Mouse (Mus musculus): ENCODE data around the gene Smoc2.

Gene Smoc2

GRCm38 (mm10) chr17:14426481-14426880 lies 147.2 kb downstream of the Smoc2 start:
- DNase-seq = no peak

- peak in 1 of 2 experiments; percentile 8 for DNase-seq
These were observed 155.4 kb downstream of the Smoc2 start for GRCm38 (mm10) chr17:14434717-14435116.

- no peak for DNase-seq
These were observed 166.3 kb downstream of the Smoc2 start for GRCm38 (mm10) chr17:14445611-14446010.

- DNase-seq = no peak
These were observed 168.0 kb downstream of the Smoc2 start for GRCm38 (mm10) chr17:14447275-14447674.

All from kidney, postnatal 25 days (tissue).